Mouse (Mus musculus) forebrain, embryonic 11.5 days (tissue): ENCODE data around the gene Cyp4a32. TPM values are rescaled to one million over a fixed set of nuclear protein-coding genes. Genes with fewer than 3 reads are reported as not detected.
"Not testable (repeated sequence)": the region's sequence is repeated elsewhere in the genome, so short reads cannot be mapped to it uniquely, and the experiment has no call there.

Experiments
- ATAC-seq: fragments of 200-750 bp; cut with Nextera tagmentation; replicated peaks from 2 replicates; pipeline ENCODE4 v1.8.0; 2017; ENCODE audit warnings: moderate TSS enrichment; ENCODE audit not compliant: low FRiP score
- DNase-seq: peaks from one replicate; pipeline ENCODE4 v3.0.0-alpha.2; 2017; ENCODE audit warnings: low spot score
- H3K27ac ChIP-seq: fragments of 300-500 bp; sonication (generic); 2 replicates; pipeline ENCODE4 v1.5.1; 2014; ENCODE audit warnings: low read depth, low read length
- H3K27me3 ChIP-seq: fragments of 300-500 bp; sonication (generic); 2 replicates; pipeline ENCODE4 v1.6.1; 2014; ENCODE audit warnings: mild to moderate bottlenecking, low read length, mixed read lengths; ENCODE audit not compliant: control insufficient read depth, insufficient read depth
- H3K36me3 ChIP-seq: fragments of 300-500 bp; sonication (generic); 2 replicates; pipeline ENCODE4 v1.6.1; 2014; ENCODE audit warnings: mild to moderate bottlenecking, low read length, moderate library complexity, mixed read lengths; ENCODE audit not compliant: control insufficient read depth, insufficient read depth
- H3K4me1 ChIP-seq: fragments of 300-500 bp; sonication (generic); replicated peaks from 2 replicates; pipeline ENCODE4 v1.6.1; 2014; ENCODE audit warnings: low read length, mixed read lengths; ENCODE audit not compliant: control insufficient read depth, insufficient read depth
- H3K4me2 ChIP-seq: fragments of 300-500 bp; sonication (generic); 2 replicates; pipeline ENCODE4 v1.6.1; 2014; ENCODE audit warnings: low read depth, mild to moderate bottlenecking, low read length, moderate library complexity, mixed read lengths; ENCODE audit not compliant: severe bottlenecking
- H3K4me3 ChIP-seq: fragments of 300-500 bp; sonication (generic); 2 replicates; pipeline ENCODE4 v1.5.1; 2014; ENCODE audit warnings: low read depth, low read length
- H3K9ac ChIP-seq: fragments of 300-500 bp; sonication (generic); 2 replicates; pipeline ENCODE4 v1.6.1; 2014; ENCODE audit warnings: low read length
- H3K9me3 ChIP-seq: fragments of 300-500 bp; sonication (generic); 2 replicates; pipeline ENCODE4 v1.6.1; 2016; ENCODE audit warnings: low read length, mixed read lengths; ENCODE audit not compliant: control insufficient read depth
- WGBS: fragments of 180-500 bp; shearing (Covaris S2); extraction: QIAGEN DNeasy Blood & Tissue Kit; methylation state at CpG from one replicate; pipeline ENCODE4 v1.1.7; 2014; 5-methylcytosine and 5-hydroxymethylcytosine counted together
- polyA plus RNA-seq: library from polyadenylated mRNA; unstranded; fragments of >200 nt; fragmentation: Nextera tagmentation; extraction: Ambion mirVana; gene quantifications from 2 replicates; pipeline ENCODE4 v1.2.1, GENCODE M21; 2014

Cyp4a32 gene
- polyA plus RNA-seq, 1 experiment from 2014 or later = not detected

DNA sequence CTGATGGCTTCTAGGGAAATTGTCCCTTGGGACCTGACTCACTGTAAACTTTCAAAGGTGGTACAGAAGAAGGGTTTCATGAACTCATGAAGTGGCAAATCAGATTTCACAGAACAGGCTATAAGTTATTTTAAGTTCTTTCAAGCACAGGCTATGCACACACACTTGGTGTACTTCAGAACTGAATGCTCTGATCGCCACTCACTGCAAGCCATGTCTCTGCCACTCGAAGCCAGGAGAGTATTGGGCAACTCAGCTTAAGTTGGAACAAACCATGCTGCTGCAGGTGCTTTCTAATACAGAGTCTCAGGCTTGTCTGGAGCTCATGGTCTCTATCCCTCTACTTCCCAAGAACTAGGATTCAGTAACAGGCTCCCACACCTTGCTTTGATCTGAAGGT lies 25.0 kb upstream of the Cyp4a32 start:
- no peak for DNase-seq
- no peaks in the 10 kb centered on the region for H3K27me3 ChIP-seq
- 80% methylated on average over 2 of the region's 2 CpGs for WGBS
- no peak overlapping the region for H3K4me2 ChIP-seq
- H3K27ac ChIP-seq = no peak overlapping the region
- no peak overlapping the region for H3K4me3 ChIP-seq
- no peaks in the 10 kb centered on the region for H3K4me1 ChIP-seq
- no peaks in the 10 kb centered on the region for H3K36me3 ChIP-seq
- ATAC-seq = no peak
- H3K9ac ChIP-seq = no peak overlapping the region
- H3K9me3 ChIP-seq = no peaks in the 10 kb centered on the region

DNA sequence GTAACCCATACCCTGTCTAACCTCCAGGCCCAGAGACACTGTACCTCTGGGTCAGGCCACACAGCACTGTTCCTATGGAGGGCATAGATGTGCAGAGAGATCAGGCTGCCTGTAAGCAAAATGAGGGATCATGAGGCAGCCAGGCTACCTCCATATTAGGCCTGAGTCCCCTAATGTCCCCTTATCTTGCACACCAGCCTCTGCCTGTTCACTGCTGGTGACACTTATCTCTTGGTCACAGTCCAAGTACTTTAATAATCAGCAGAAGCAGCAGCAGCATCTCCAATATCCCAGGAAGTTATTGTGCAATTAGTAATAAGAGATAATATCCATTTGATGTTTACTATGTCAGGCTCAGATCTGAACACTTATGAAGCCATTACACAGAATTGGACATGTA lies 17.7 kb upstream of the Cyp4a32 start:
- no peak for ATAC-seq
- no peak for DNase-seq
- no peak overlapping the region for H3K4me3 ChIP-seq

DNA sequence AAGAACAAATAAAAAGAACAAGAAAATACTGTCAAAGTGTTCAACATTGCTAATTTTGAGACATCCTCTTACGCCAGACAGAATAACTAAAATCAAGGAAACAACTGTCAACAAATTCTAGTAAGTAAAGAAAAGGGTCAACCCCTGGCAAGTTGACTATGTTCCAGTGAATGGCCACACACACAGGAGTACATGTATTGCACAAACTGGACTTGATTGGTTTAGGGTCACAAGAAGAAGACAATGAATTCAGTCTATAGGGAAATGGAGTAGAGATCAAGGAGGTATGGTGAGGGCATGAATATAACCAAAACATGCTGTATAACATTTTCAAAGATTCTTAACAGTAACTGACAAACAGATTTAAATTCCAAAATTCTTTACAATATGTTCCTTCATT lies 4.4 kb upstream of the Cyp4a32 start:
- ATAC-seq = no peak
- Histone ChIP-seq H3K4me3 (no peak overlapping the region), H3K27me3 (no peaks in the 10 kb centered on the region)

More for the DNA sequence above, 17.7 kb upstream of the Cyp4a32 start:
- Histone ChIP-seq H3K27ac (no peak overlapping the region), H3K9ac (no peak overlapping the region), H3K27me3 (no peaks in the 10 kb centered on the region), H3K4me2 (no peak overlapping the region), H3K36me3 (no peaks in the 10 kb centered on the region), H3K9me3 (no peaks in the 10 kb centered on the region), H3K4me1 (no peaks in the 10 kb centered on the region)

DNA sequence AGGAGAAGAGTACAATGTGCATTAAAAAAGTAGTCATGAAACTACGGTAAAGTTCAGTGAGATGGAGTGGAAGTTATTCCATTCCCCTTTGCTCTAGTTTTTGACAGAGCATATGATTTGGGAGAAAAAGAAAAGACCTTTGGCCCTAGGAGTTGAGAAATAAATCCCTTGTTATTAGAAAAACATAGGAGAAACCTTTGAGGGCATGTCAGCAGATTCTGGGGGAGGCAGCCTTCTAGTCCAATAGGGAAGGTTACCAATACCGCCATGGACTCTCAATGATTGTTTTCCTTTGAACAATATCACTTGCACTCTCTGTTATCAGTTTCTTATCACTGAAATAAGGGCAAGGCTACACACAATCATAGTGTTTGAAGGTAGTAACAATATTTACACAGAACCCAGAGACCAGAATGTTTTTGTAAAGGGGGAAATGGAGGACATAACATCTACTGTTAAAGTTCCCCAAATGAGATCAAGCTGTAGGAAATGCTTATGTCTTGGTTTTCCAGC lies 3.9 kb upstream of the Cyp4a32 start:
- Histone ChIP-seq H3K36me3 (no peaks in the 10 kb centered on the region), H3K4me2 (no peak overlapping the region), H3K9ac (no peak overlapping the region), H3K27ac (no peak overlapping the region), H3K4me3 (no peak overlapping the region), H3K9me3 (no peaks in the 10 kb centered on the region), H3K4me1 (no peaks in the 10 kb centered on the region), H3K27me3 (no peaks in the 10 kb centered on the region)
- ATAC-seq (no peak), DNase-seq (no peak)
- 88% methylated on average over 2 of the region's 2 CpGs for WGBS

More for the DNA sequence above, 4.4 kb upstream of the Cyp4a32 start:
- H3K9ac ChIP-seq = no peak overlapping the region
- no peak overlapping the region for H3K4me2 ChIP-seq
- no peaks in the 10 kb centered on the region for H3K9me3 ChIP-seq
- H3K36me3 ChIP-seq = no peaks in the 10 kb centered on the region
- H3K4me1 ChIP-seq = no peaks in the 10 kb centered on the region
- WGBS = 83% methylated on average over 1 of the region's 1 CpGs
- DNase-seq = no peak
- no peak overlapping the region for H3K27ac ChIP-seq

DNA sequence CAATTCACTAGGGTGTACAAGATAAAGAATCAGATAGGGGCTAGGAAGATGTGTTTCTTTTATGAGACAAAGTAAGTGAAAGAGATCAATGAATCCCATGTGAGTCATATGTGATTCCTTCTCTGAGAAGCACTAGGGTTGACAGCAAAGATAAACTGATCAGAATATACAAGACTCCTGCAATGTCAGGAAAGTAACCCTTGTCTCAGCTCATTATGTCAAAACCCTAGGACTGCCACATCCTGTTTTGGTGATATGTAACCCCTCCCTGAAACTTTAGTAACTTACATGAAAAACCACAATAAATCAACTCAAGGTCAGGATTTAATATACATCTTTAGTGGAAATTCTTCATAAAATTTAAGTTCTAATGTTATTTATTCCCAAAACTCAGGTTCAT lies 13.2 kb downstream of the Cyp4a32 start:
- Histone ChIP-seq H3K36me3 (no peaks in the 10 kb centered on the region), H3K27me3 (no peaks in the 10 kb centered on the region), H3K4me3 (no peak overlapping the region), H3K4me2 (no peak overlapping the region), H3K27ac (no peak overlapping the region), H3K4me1 (no peaks in the 10 kb centered on the region), H3K9ac (no peak overlapping the region), H3K9me3 (no peaks in the 10 kb centered on the region)
- DNase-seq (no peak), ATAC-seq (no peak)

DNA sequence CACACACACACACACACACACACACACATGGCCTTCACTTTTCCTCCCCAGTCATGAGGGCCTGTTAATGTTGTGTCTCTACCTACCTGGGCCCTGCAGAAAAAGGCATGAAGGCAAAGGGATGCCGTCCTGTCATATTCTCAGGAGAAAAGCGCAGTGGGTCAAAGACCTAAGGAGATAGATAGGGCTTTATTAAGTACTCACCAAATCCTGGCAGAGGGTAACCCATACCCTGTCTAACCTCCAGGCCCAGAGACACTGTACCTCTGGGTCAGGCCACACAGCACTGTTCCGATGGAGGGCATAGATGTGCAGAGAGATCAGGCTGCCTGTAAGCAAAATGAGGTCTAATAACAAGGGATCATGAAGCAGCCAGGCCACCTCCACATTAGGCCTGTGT lies 24.8 kb downstream of the Cyp4a32 start:
- not testable (repeated sequence) for H3K9ac ChIP-seq, DNase-seq, H3K4me3 ChIP-seq, H3K36me3 ChIP-seq, H3K4me2 ChIP-seq, H3K27ac ChIP-seq, H3K9me3 ChIP-seq, H3K4me1 ChIP-seq, ATAC-seq, H3K27me3 ChIP-seq
- 97% methylated on average over 3 of the region's 3 CpGs for whole genome bisulfite sequencing

DNA sequence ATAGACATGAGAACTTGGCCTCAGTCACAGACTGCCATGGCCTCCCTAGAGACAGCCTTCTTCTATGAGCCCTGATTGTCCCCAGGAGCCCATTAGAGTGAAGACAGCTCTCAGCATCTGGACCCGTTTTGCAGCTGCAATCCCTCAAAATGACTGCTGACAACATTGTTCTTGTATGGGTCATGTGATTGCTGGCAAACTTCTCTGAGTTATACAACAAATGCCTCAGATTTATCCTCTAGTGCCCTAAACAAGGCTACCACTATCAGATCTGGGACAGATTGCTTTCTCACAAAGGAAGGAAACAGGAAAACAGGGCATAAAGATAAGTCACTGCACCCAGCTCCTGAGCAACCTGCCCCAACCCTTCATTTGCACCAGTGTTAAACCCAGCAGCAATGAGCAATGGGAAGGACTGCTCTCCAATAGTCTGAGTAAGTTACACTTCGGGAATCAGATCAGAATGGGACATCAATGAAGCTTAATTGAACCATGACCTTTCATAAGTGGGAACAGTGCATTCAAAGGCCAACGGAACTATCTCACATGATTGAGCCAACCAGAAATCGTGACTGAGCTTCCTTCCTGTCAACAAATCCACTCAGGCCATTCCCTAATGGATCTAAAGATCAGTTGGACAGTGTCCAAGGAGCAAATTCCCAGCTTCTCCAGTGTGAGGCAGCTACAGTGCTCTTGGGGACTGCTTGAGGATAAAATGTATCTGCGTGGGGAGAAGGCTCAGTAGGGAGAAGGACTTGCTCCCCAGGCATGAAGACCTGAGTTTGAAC lies 42.4 kb downstream of the Cyp4a32 start:
- Histone ChIP-seq H3K36me3 (no peaks in the 10 kb centered on the region), H3K9me3 (no peaks in the 10 kb centered on the region), H3K9ac (no peak overlapping the region), H3K4me3 (no peak overlapping the region), H3K4me2 (no peak overlapping the region), H3K27ac (no peak overlapping the region), H3K4me1 (no peaks in the 10 kb centered on the region), H3K27me3 (no peaks in the 10 kb centered on the region)
- no peak for DNase-seq
- ATAC-seq = no peak
- 74% methylated on average over 5 of the region's 5 CpGs for WGBS

DNA sequence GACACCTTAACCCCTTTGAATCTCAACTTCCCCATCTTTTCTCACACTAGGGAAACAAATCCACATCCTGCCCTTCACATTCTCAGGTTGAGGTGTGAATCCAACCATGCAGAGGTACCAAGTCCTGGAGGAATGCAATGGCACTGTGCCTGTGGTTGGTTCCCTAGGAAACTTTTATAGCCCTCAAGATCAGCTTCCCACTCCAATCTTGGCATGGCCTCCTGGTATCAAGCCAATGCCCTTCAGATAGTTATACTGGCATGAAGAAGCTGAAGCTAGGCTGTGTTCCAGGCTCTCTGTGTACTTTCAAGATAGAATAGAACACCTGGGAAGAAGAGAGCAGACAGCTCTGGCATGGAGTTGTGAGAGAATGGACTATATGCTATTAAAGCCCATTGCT lies 44.6 kb downstream of the Cyp4a32 start:
- no peak overlapping the region for H3K27ac ChIP-seq
- DNase-seq (no peak), ATAC-seq (no peak)
- no peak overlapping the region for H3K4me2 ChIP-seq
- H3K9ac ChIP-seq = no peak overlapping the region
- no peak overlapping the region for H3K4me3 ChIP-seq
- H3K9me3 ChIP-seq = no peaks in the 10 kb centered on the region
- H3K36me3 ChIP-seq = no peaks in the 10 kb centered on the region
- no peaks in the 10 kb centered on the region for H3K27me3 ChIP-seq
- no peaks in the 10 kb centered on the region for H3K4me1 ChIP-seq

DNA sequence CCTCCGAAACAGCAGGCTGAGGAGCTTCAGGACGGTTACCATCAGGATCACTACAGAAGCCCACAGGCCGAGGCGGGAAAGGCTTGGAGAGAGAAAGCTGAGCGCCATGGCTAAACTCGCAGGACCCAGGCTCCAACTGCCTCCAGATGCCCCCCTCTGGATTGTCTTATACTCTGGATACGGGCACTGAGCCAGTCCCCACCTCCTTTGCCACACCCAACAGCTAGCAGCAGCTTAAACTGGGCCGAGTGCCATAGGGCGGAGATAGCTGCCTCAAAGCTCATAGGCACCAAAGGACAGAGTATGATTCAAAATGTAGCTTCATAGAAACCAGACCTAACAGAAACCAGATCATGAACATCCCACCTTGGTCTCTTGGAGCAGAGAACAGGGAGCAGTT lies 46.8 kb downstream of the Cyp4a32 start, which contains the start of gene Cyp4b1:
Gene Cyp4b1, minus strand, starts transcription at position 144 of the 400 bp plus-strand sequence.
- DNase-seq = no peak
- ATAC-seq = no peak
- Histone ChIP-seq H3K36me3 (no peaks in the 10 kb centered on the region), H3K27me3 (no peaks in the 10 kb centered on the region), H3K9ac (no peak within 1 kb of the TSS), H3K4me2 (no peak within 1 kb of the TSS), H3K4me1 (no peaks in the 10 kb centered on the region), H3K9me3 (no peaks in the 10 kb centered on the region), H3K27ac (no peak within 1 kb of the TSS), H3K4me3 (no peak within 1 kb of the TSS)
- WGBS = 91% methylated on average over 9 of the region's 9 CpGs
